Mouse (Mus musculus) liver, embryonic 15.5 days (tissue): Measurements from ENCODE around the gene Tom1. TPM values are rescaled to one million over a fixed set of nuclear protein-coding genes. Genes with fewer than 3 reads are reported as not detected.

Source experiments
- ATAC-seq: fragments of 200-750 bp; cut with Nextera tagmentation; 2 replicates; pipeline ENCODE4 v1.8.0; 2017; ENCODE audit warnings: moderate number of reproducible peaks, mild to moderate bottlenecking, moderate library complexity; ENCODE audit not compliant: insufficient read depth
- H3K27ac ChIP-seq: fragments of 300-500 bp; sonication (generic); replicated peaks from 2 replicates; pipeline ENCODE4 v1.5.1; 2015; ENCODE audit warnings: mild to moderate bottlenecking, inconsistent platforms
- H3K27me3 ChIP-seq: fragments of 300-500 bp; sonication (generic); 2 replicates; pipeline ENCODE4 v1.6.1; 2015; ENCODE audit warnings: mild to moderate bottlenecking, inconsistent platforms
- H3K36me3 ChIP-seq: fragments of 300-500 bp; sonication (generic); replicated peaks from 2 replicates; pipeline ENCODE4 v1.6.1; 2015; ENCODE audit warnings: moderate library complexity, mild to moderate bottlenecking, inconsistent platforms
- H3K4me1 ChIP-seq: fragments of 300-500 bp; sonication (generic); replicated peaks from 2 replicates; pipeline ENCODE4 v1.6.1; 2015; ENCODE audit warnings: inconsistent platforms
- H3K4me2 ChIP-seq: fragments of 300-500 bp; sonication (generic); 2 replicates; pipeline ENCODE4 v1.6.1; 2015; ENCODE audit warnings: moderate library complexity, mild to moderate bottlenecking, inconsistent platforms
- H3K4me3 ChIP-seq: fragments of 300-500 bp; sonication (generic); replicated peaks from 2 replicates; pipeline ENCODE4 v1.5.1; 2015; ENCODE audit warnings: mild to moderate bottlenecking, inconsistent platforms
- H3K9ac ChIP-seq: fragments of 300-500 bp; sonication (generic); 2 replicates; pipeline ENCODE4 v1.6.1; 2015; ENCODE audit warnings: moderate library complexity, mild to moderate bottlenecking, inconsistent platforms
- H3K9me3 ChIP-seq: fragments of 300-500 bp; sonication (generic); replicated peaks from 2 replicates; pipeline ENCODE4 v1.6.1; 2016; ENCODE audit warnings: inconsistent platforms
- WGBS: fragments of 180-500 bp; shearing (Covaris S2); methylation state at CpG from one replicate; pipeline ENCODE4 v1.1.7; 2015; ENCODE audit warnings: mixed read lengths; ENCODE audit not compliant: insufficient replicate concordance; 5-methylcytosine and 5-hydroxymethylcytosine counted together
- polyA plus RNA-seq: library from polyadenylated mRNA; unstranded; fragments of >200 nt; fragmentation: Nextera tagmentation; extraction: Ambion mirVana; gene quantifications from 2 replicates; pipeline ENCODE4 v1.2.1, GENCODE M21; 2015

The Tom1 gene
- polyA plus RNA-seq, result 13.2 and 14.8 TPM in 2 replicates

- Histone ChIP-seq H3K4me3 (peak within 1 kb of the TSS; percentile 77), H3K27ac (peak within 1 kb of the TSS; percentile 88), H3K36me3 (peaks cover 22% of the 10 kb centered on the region), H3K9me3 (no peaks in the 10 kb centered on the region), H3K9ac (peak within 1 kb of the TSS; percentile 67), H3K4me2 (peak within 1 kb of the TSS; percentile 96), H3K27me3 (no peaks in the 10 kb centered on the region), H3K4me1 (peaks cover 28% of the 10 kb centered on the region)
- WGBS, result under 1% methylated on average over 62 of the region's 62 CpGs
- peak; percentile 96 for ATAC-seq
These were observed at the start of gene Tom1 for GRCm38 (mm10) chr8:75033511-75034243. TSS of gene Tom1 (plus strand) at chr8:75033705.

GRCm38 (mm10) chr8:74987436-74987835, 46.1 kb upstream of the Tom1 start:
- WGBS, result 67% methylated on average over 5 of the region's 5 CpGs
- no peaks in the 10 kb centered on the region for H3K36me3 ChIP-seq
- H3K4me1 ChIP-seq, result no peaks in the 10 kb centered on the region
- H3K4me2 ChIP-seq, result no peak overlapping the region
- no peak overlapping the region for H3K27ac ChIP-seq
- no peak for ATAC-seq
- H3K9ac ChIP-seq, result no peak overlapping the region
- no peaks in the 10 kb centered on the region for H3K9me3 ChIP-seq
- H3K27me3 ChIP-seq, result peaks cover 19% of the 10 kb centered on the region
- no peak overlapping the region for H3K4me3 ChIP-seq

GRCm38 (mm10) chr8:74990021-74990420, 43.5 kb upstream of the Tom1 start:
- no peaks in the 10 kb centered on the region for H3K9me3 ChIP-seq
- H3K36me3 ChIP-seq, result no peaks in the 10 kb centered on the region
- no peak overlapping the region for H3K27ac ChIP-seq
- no peak for ATAC-seq
- no peak overlapping the region for H3K4me3 ChIP-seq
- H3K9ac ChIP-seq, result no peak overlapping the region
- 20% methylated on average over 15 of the region's 15 CpGs for WGBS
- H3K4me2 ChIP-seq, result peak overlapping the region; percentile 36; the same call in 1 of the 2 replicates
- H3K27me3 ChIP-seq, result peaks cover 25% of the 10 kb centered on the region
- H3K4me1 ChIP-seq, result peaks cover 14% of the 10 kb centered on the region

GRCm38 (mm10) chr8:74993081-74993474, 40.4 kb upstream of the Tom1 start, which contains the start of gene Hmgxb4:
TSS of gene Hmgxb4 (plus strand) at chr8:74993356.
- Histone ChIP-seq H3K4me3 (peak within 1 kb of the TSS; percentile 92), H3K4me1 (peaks cover 16% of the 10 kb centered on the region), H3K27ac (peak within 1 kb of the TSS; percentile 91), H3K4me2 (peak within 1 kb of the TSS; percentile 75), H3K9ac (peak within 1 kb of the TSS; percentile 97), H3K9me3 (no peaks in the 10 kb centered on the region), H3K36me3 (no peaks in the 10 kb centered on the region), H3K27me3 (peaks cover 25% of the 10 kb centered on the region)
- ATAC-seq, result no peak
- 16% methylated on average over 8 of the region's 8 CpGs for WGBS

GRCm38 (mm10) chr8:74993475-74994451, 39.7 kb upstream of the Tom1 start:
- H3K4me2 ChIP-seq, result peak overlapping the region; percentile 75
- WGBS, result 1% methylated on average over 96 of the region's 111 CpGs
- H3K27ac ChIP-seq, result peak overlapping the region; percentile 91
- peaks cover 16% of the 10 kb centered on the region for H3K4me1 ChIP-seq
- no peaks in the 10 kb centered on the region for H3K9me3 ChIP-seq
- H3K36me3 ChIP-seq, result peaks cover 3% of the 10 kb centered on the region
- peak overlapping the region; percentile 92 for H3K4me3 ChIP-seq
- peak; percentile 93 for ATAC-seq
- H3K27me3 ChIP-seq, result peaks cover 25% of the 10 kb centered on the region
- H3K9ac ChIP-seq, result peak overlapping the region; percentile 97

- peaks cover 25% of the 10 kb centered on the region for H3K27me3 ChIP-seq
- H3K27ac ChIP-seq, result peak overlapping the region; percentile 91; the same call in 1 of the 2 replicates
- H3K36me3 ChIP-seq, result peaks cover 11% of the 10 kb centered on the region
- WGBS, result 2% methylated on average over 7 of the region's 7 CpGs
- no peak for ATAC-seq
- H3K4me3 ChIP-seq, result peak overlapping the region; percentile 92
- H3K9me3 ChIP-seq, result no peaks in the 10 kb centered on the region
- peaks cover 16% of the 10 kb centered on the region for H3K4me1 ChIP-seq
- H3K4me2 ChIP-seq, result peak overlapping the region; percentile 75
- H3K9ac ChIP-seq, result peak overlapping the region; percentile 97
These were observed 39.0 kb upstream of the Tom1 start for GRCm38 (mm10) chr8:74994540-74994939.

GRCm38 (mm10) chr8:75000431-75000830, 33.1 kb upstream of the Tom1 start:
- WGBS, result 76% methylated on average over 3 of the region's 3 CpGs

GRCm38 (mm10) chr8:75008826-75009225, 24.7 kb upstream of the Tom1 start:
- Histone ChIP-seq H3K4me1 (peaks cover 3% of the 10 kb centered on the region; the same call in 1 of the 2 replicates), H3K9me3 (no peaks in the 10 kb centered on the region), H3K4me3 (no peak overlapping the region), H3K36me3 (peaks cover 42% of the 10 kb centered on the region), H3K27ac (no peak overlapping the region), H3K27me3 (no peaks in the 10 kb centered on the region), H3K9ac (no peak overlapping the region), H3K4me2 (no peak overlapping the region)
- 80% methylated on average over 2 of the region's 2 CpGs for WGBS
- no peak for ATAC-seq

More at GRCm38 (mm10) chr8:75000431-75000830, 33.1 kb upstream of the Tom1 start:
- no peaks in the 10 kb centered on the region for H3K9me3 ChIP-seq
- no peak for ATAC-seq
- H3K27me3 ChIP-seq, result no peaks in the 10 kb centered on the region
- H3K4me2 ChIP-seq, result no peak overlapping the region
- no peak overlapping the region for H3K4me3 ChIP-seq
- no peak overlapping the region for H3K9ac ChIP-seq
- peaks cover 52% of the 10 kb centered on the region for H3K36me3 ChIP-seq
- no peaks in the 10 kb centered on the region for H3K4me1 ChIP-seq
- no peak overlapping the region for H3K27ac ChIP-seq

GRCm38 (mm10) chr8:75013557-75013956, 19.9 kb upstream of the Tom1 start:
- no peak overlapping the region for H3K4me2 ChIP-seq
- no peak overlapping the region for H3K4me3 ChIP-seq
- peaks cover 23% of the 10 kb centered on the region for H3K36me3 ChIP-seq
- H3K4me1 ChIP-seq, result peaks cover 32% of the 10 kb centered on the region
- ATAC-seq, result no peak
- WGBS, result 56% methylated on average over 2 of the region's 2 CpGs
- no peak overlapping the region for H3K9ac ChIP-seq
- H3K27ac ChIP-seq, result no peak overlapping the region
- no peaks in the 10 kb centered on the region for H3K27me3 ChIP-seq
- H3K9me3 ChIP-seq, result no peaks in the 10 kb centered on the region

- no peak for ATAC-seq
- Histone ChIP-seq H3K4me2 (no peak overlapping the region), H3K9ac (no peak overlapping the region), H3K36me3 (peaks cover 19% of the 10 kb centered on the region), H3K4me1 (peaks cover 35% of the 10 kb centered on the region), H3K9me3 (no peaks in the 10 kb centered on the region), H3K4me3 (no peak overlapping the region), H3K27ac (no peak overlapping the region), H3K27me3 (no peaks in the 10 kb centered on the region)
- WGBS, result 65% methylated on average over 3 of the region's 3 CpGs
These were observed 19.5 kb upstream of the Tom1 start for GRCm38 (mm10) chr8:75013964-75014363.

- Histone ChIP-seq H3K36me3 (peaks cover 19% of the 10 kb centered on the region; the same call in 1 of the 2 replicates), H3K27ac (peak overlapping the region; percentile 19; the same call in 1 of the 2 replicates), H3K9ac (no peak overlapping the region), H3K27me3 (no peaks in the 10 kb centered on the region), H3K4me1 (peaks cover 35% of the 10 kb centered on the region), H3K9me3 (no peaks in the 10 kb centered on the region), H3K4me3 (no peak overlapping the region), H3K4me2 (no peak overlapping the region)
- peak; percentile 76 for ATAC-seq
- WGBS, result 48% methylated on average over 2 of the region's 2 CpGs
These were observed 17.5 kb upstream of the Tom1 start for GRCm38 (mm10) chr8:75015981-75016380.
